Mouse (Mus musculus): ENCODE data around the gene Klk1b27.
"Not testable (repeated sequence)": the region's sequence is repeated elsewhere in the genome, so short reads cannot be mapped to it uniquely, and the experiment has no call there.

Klk1b27 gene

DNA sequence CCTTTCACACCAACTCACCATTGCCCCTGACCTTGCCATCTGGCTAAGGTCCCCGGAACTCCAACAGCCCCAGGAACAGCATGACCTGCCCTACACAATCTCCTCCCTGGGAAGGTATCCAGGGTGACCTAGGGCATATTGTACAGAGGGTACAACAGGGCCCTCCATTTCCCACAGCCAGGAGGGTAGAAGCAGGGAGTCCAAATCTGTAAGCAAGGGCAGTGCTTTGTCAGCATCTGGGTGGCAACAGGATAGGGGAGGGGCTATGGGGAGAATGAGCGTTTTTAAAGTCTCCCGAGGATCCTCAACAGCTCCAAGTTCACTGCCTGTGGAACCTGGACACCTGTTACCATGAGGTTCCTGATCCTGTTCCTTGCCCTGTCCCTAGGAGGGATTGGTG is at the start of gene Klk1b27:
Klk1b27 (plus strand) TSS at position 301 of the 400 bp plus-strand sequence.
- in situ Hi-C loops (cut with MboI, MseI), result not testable (repeated sequence)

DNA sequence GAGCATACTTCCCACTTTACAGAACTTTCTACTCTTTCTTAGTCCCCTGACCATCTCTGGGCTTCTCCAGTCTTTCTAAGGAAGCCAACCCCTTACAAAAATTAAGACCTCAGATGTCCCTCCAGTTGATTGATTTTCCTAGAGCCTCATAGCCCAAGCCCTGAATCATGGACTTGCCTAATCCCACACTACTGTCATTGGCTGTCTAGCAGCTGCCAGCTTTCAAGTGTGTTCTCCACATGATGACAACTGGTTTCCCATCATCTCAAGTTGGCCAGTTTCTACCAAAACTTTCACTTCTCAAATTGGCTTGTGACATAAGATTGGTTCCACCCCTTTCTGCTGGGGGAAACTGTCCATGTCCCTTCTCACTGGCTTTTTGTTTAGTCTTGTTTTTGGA is 47.2 kb upstream of the Klk1b27 start:
- in situ Hi-C loops (cut with MboI, MseI), result no loop called here

DNA sequence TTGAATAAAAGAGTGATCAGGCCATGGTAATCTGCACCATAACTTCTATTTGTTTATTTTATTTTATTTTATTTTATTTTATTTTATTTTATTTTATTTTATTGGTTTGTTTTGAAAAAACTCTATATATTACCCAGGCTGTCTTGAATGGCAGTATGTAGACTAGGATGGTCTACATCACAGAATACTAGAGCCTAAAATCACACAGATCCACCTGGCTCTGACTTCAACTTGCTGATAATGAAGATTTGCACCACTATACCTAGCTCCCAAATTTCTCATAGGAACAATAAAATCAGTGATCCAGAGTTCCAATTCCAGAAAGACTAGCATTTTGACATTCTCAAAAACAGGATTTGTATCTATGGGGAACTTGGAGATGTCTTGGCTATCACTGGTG is 40.2 kb upstream of the Klk1b27 start, which contains the start of gene Klk1b26:
Klk1b26 (plus strand) TSS at position 301 of the 400 bp plus-strand sequence.
- in situ Hi-C loops (cut with MboI, MseI), result not testable (repeated sequence)

DNA sequence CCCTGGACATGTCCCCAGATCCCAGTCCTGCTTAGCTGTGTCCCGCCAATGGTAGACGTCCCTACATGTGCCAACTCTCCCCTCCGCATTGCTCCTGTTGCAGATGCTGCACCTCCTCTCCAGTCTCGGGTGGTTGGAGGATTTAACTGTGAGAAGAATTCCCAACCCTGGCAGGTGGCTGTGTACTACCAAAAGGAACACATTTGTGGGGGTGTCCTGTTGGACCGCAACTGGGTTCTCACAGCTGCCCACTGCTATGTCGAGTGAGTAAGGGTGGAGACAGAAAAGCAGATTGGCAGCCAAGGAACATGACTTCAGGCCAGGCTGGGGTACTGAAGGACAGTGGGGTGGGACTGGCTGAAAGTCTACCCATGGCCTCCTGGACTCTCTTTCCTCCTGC is 37.4 kb upstream of the Klk1b27 start:
- in situ Hi-C loops (cut with MboI, MseI), result not testable (repeated sequence)

DNA sequence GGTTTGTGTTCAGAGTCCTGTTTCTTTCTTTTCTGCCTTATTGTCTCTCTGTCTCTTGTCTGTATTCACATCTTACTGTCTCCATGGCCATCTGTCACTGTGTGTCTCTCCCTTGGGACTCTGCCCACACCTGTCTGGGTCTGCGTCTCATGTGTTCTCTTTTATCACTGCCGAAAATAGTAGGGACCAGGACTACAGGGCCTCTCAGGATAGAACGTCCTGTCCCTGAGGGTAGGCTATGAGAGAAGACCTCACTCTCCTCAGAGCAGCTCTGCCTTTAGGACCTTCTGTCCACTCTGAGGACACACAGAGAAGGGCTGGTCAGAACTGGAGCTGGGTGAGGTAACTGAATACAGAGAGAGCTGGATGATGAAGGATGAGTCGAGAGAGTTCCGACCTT is 37.0 kb upstream of the Klk1b27 start:
- in situ Hi-C loops (cut with MboI, MseI), result no loop called here

DNA sequence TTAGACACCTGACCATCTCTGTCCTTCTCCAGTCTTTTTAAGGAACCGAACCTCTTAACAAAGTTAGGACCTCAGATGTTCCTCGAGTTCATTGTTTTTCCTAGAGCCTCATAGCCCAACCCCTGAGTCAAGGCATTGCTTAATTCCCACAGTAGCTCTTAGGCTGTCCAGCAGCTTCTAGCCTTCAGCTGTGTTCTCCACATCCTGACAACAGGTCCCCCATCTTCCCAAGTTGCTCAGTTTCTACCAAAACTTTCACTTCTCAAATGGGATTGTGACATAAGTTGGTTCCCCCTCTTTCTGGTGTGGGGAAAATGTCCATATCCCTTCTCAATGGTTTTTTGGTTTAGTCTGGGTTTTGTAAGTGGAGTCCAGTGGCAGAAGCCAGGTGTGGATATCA is 20.0 kb downstream of the Klk1b27 start:
- in situ Hi-C loops (cut with MboI, MseI), result no loop called here

DNA sequence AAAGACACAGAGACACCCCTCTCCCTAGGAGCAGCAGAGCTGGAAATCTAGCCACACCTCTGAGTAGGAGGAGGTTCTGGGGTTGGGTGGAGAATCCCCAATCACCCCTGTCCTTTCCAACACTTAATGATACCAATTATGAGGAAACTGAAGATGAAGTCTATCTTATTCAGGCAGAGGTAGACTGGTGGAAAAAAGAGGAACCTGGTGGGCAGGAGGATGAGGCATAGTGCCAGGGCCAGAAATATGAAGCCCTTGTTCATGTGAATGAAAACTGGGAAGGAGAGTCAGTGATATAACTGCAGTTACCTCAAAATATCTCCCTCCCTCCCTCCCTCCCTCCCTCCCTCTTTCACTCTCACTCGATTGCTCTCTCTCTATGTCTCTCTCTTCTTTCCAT is 25.6 kb downstream of the Klk1b27 start:
- in situ Hi-C loops (cut with MboI, MseI), result no loop called here

DNA sequence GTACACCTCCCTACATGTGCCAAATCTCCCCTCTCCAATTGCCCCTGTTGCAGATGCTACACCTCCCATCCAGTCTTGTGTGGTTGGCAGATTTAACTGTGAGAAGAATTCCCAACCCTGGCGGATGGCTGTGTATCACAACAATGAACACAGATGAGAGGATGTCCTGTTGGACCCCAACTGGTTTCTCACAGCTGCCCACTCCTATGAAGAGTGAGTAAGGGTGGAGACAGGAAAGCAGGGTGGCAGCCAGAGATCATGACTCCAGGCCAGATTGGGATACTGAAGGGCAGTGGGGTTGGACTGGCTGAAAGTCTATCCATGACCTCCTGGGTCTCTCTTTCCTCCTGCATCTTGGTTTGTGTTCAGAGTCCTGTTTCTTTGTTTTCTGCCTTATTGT is 44.0 kb downstream of the Klk1b27 start:
- in situ Hi-C loops (cut with MboI, MseI), result no loop called here

DNA sequence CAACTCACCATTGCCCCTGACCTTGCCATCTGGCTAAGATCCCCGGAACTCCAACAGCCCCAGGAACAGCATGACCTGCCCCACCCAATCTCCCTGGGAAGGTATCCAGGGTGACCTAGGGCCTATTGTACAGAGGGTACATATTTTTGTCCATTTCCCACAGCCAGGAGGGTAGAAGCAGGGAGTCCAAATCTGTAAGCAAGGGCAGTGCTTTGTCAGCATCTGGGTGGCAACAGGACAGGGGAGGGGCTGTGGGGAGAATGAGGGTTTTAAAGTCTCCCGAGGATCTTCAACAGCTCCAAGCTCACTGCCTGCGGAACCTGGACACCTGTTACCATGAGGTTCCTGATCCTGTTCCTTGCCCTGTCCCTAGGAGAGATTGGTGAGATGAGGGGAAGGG is 49.9 kb downstream of the Klk1b27 start, which contains the start of gene Klk1b21:
Klk1b21 (plus strand) TSS at position 301 of the 400 bp plus-strand sequence.
- in situ Hi-C loops (cut with MboI, MseI), result not testable (repeated sequence)

All from T-helper 17 cell (primary cell).